Mouse (Mus musculus): ENCODE results near the gene Tiprl. TPM values are rescaled to one million over a fixed set of nuclear protein-coding genes. Genes with fewer than 3 reads are reported as not detected.
A peak's percentile ranks its signal among the peaks of the same experiment; 100 is the strongest.

The Tiprl gene
- 10 to 100 TPM; 26.4 to 30.0 TPM for total RNA-seq (2021)
- long read RNA-seq, experiment 1, full-length matches to known transcripts: 45 of 52 reads
- long read RNA-seq, experiment 1, partial matches to known transcripts: 0 of 52 reads
- long read RNA-seq, experiment 1, other reads (novel, unspliced or antisense): 7 of 52 reads
- long read RNA-seq, experiment 2, full-length matches to known transcripts: 37 of 38 reads
- long read RNA-seq, experiment 2, partial matches to known transcripts: 0 of 38 reads
- long read RNA-seq, experiment 2, other reads (novel, unspliced or antisense): 1 of 38 reads

GRCm38 (mm10) chr1:165236321-165237298 is at the start of gene Tiprl:
Tiprl (minus strand) TSS chr1:165236996.
- DNase-seq: peak; percentile 98

GRCm38 (mm10) chr1:165284096-165284495 is 47.3 kb upstream of the Tiprl start:
- DNase-seq: no peak

GRCm38 (mm10) chr1:165282967-165283345 is 46.2 kb upstream of the Tiprl start:
- DNase-seq: no peak

GRCm38 (mm10) chr1:165282222-165282966 is 45.6 kb upstream of the Tiprl start:
- peak; percentile 24 for DNase-seq

GRCm38 (mm10) chr1:165281351-165282221 is 44.8 kb upstream of the Tiprl start:
- peak; percentile 74 for DNase-seq

- no peak for DNase-seq
Observed at GRCm38 (mm10) chr1:165280741-165281140, 43.9 kb upstream of the Tiprl start.

GRCm38 (mm10) chr1:165274946-165275345 is 38.1 kb upstream of the Tiprl start:
- DNase-seq: no peak

GRCm38 (mm10) chr1:165252027-165252671 is 15.4 kb upstream of the Tiprl start:
- DNase-seq: peak; percentile 67

- no peak for DNase-seq
Observed at GRCm38 (mm10) chr1:165250546-165250945, 13.8 kb upstream of the Tiprl start.

- DNase-seq: no peak
Observed at GRCm38 (mm10) chr1:165248842-165249241, 12.0 kb upstream of the Tiprl start.

GRCm38 (mm10) chr1:165247788-165248187 is 11.0 kb upstream of the Tiprl start:
- DNase-seq: no peak

GRCm38 (mm10) chr1:165247085-165247484 is 10.3 kb upstream of the Tiprl start:
- no peak for DNase-seq

- DNase-seq: no peak
Observed at GRCm38 (mm10) chr1:165246587-165246986, 9.8 kb upstream of the Tiprl start.

- no peak for DNase-seq
Observed at GRCm38 (mm10) chr1:165235846-165236245, 950 bp downstream of the Tiprl start.

GRCm38 (mm10) chr1:165233806-165234205 is 3.0 kb downstream of the Tiprl start:
- DNase-seq: no peak

GRCm38 (mm10) chr1:165230691-165231090 is 6.1 kb downstream of the Tiprl start:
- DNase-seq: no peak

- DNase-seq: no peak
Observed at GRCm38 (mm10) chr1:165229577-165229976, 7.2 kb downstream of the Tiprl start.

GRCm38 (mm10) chr1:165217023-165217589 is 19.7 kb downstream of the Tiprl start:
- DNase-seq: no peak

GRCm38 (mm10) chr1:165215831-165216230 is 21.0 kb downstream of the Tiprl start:
- no peak for DNase-seq

GRCm38 (mm10) chr1:165205591-165205990 is 31.2 kb downstream of the Tiprl start:
- DNase-seq: no peak

All from gastrocnemius, postnatal 10 days (tissue).